Mouse (Mus musculus) liver, embryonic 14.5 days (tissue): Measurements from ENCODE around the gene Bdkrb2.

Source experiments
- CTCF ChIP-seq: IDR thresholded peaks from 2 replicates; pipeline ENCODE4 v1.5.1; 2016; ENCODE audit warnings: antibody characterized with exemption, low read depth, control low read depth
- EP300 ChIP-seq: IDR thresholded peaks from 2 replicates; pipeline ENCODE4 v1.6.1; 2016; ENCODE audit warnings: antibody characterized with exemption, low read depth

DNA sequence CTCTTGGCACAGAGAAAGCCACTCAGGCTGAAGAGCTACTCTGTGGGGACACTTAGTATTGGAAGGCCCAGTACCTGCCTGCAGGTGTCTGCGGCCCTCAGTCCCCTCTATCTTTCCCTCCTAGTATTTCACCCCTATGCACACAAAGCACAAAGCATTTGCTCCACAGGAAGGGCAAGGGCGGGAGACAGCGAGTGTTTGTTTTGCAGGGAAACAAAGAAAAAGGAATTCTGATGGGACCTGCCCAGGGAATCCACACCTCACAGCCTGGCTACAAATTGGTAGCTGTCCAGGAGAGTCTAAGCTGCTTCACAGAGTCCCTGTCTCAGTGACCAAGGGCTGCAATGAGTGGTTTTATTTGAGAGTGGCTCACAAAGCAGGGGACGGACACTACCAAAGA lies 30.4 kb downstream of the Bdkrb2 start:
- TF ChIP-seq CTCF (no peak), EP300 (no peak)
